Mouse (Mus musculus): Measurements from ENCODE around the gene Tns3.

- TF ChIP-seq POLR2A (IDR thresholded peaks at IDR 0.05; ENCODE audit: extremely low read depth, insufficient read depth, low read length) (no peak), CTCF (IDR thresholded peaks at IDR 0.05; ENCODE audit: low read depth, low read length) (no peak)
Observed at GRCm38 (mm10) chr11:8493931-8494490, 170.3 kb downstream of the Tns3 start.
